Mouse (Mus musculus): ENCODE data around the gene Thsd4.

The Thsd4 gene

GRCm38 (mm10) chr9:59930248-59930647 is 591.6 kb downstream of the Thsd4 start:
- DNase-seq: no peak

Measured in kidney, adult 18-20 months (tissue).